Mouse (Mus musculus) heart, embryonic 13.5 days (tissue): ENCODE results near the gene Nkiras2. TPM values are rescaled to one million over a fixed set of nuclear protein-coding genes. Genes with fewer than 3 reads are reported as not detected.
A peak's percentile ranks its signal among the peaks of the same experiment; 100 is the strongest.
"Not testable (repeated sequence)": the region's sequence is repeated elsewhere in the genome, so short reads cannot be mapped to it uniquely, and the experiment has no call there.

Experiments
- ATAC-seq: fragments of 200-750 bp; cut with Nextera tagmentation; 2 replicates; pipeline ENCODE4 v1.8.0; 2017; ENCODE audit warnings: moderate TSS enrichment; ENCODE audit not compliant: insufficient number of reproducible peaks, low FRiP score, low TSS enrichment; ENCODE audit errors: extremely low read depth
- H3K27ac ChIP-seq: fragments of 300-500 bp; sonication (generic); replicated peaks from 2 replicates; pipeline ENCODE4 v1.5.1; 2015; ENCODE audit warnings: moderate library complexity, mild to moderate bottlenecking, inconsistent platforms
- H3K27me3 ChIP-seq: fragments of 300-500 bp; sonication (generic); replicated peaks from 2 replicates; pipeline ENCODE4 v1.6.1; 2015; ENCODE audit warnings: mild to moderate bottlenecking, inconsistent platforms
- H3K36me3 ChIP-seq: fragments of 300-500 bp; sonication (generic); 2 replicates; pipeline ENCODE4 v1.6.1; 2015; ENCODE audit warnings: mild to moderate bottlenecking, inconsistent platforms
- H3K4me1 ChIP-seq: fragments of 300-500 bp; sonication (generic); 2 replicates; pipeline ENCODE4 v1.6.1; 2015; ENCODE audit warnings: inconsistent platforms
- H3K4me2 ChIP-seq: fragments of 300-500 bp; sonication (generic); 2 replicates; pipeline ENCODE4 v1.6.1; 2015; ENCODE audit warnings: inconsistent platforms, mild to moderate bottlenecking, moderate library complexity
- H3K4me3 ChIP-seq: fragments of 300-500 bp; sonication (generic); 2 replicates; pipeline ENCODE4 v1.5.1; 2015; ENCODE audit warnings: moderate library complexity, mild to moderate bottlenecking, inconsistent platforms
- H3K9ac ChIP-seq: fragments of 300-500 bp; sonication (generic); 2 replicates; pipeline ENCODE4 v1.6.1; 2015; ENCODE audit warnings: inconsistent platforms, mild to moderate bottlenecking, moderate library complexity
- H3K9me3 ChIP-seq: fragments of 300-500 bp; sonication (generic); 2 replicates; pipeline ENCODE4 v1.6.1; 2016; ENCODE audit warnings: inconsistent platforms
- WGBS: fragments of 180-500 bp; shearing (Covaris S2); methylation state at CpG from one replicate; pipeline ENCODE4 v1.1.7; 2015; ENCODE audit warnings: mixed read lengths; 5-methylcytosine and 5-hydroxymethylcytosine counted together
- polyA plus RNA-seq: library from polyadenylated mRNA; unstranded; fragments of >200 nt; fragmentation: Nextera tagmentation; extraction: Ambion mirVana; gene quantifications from 2 replicates; pipeline ENCODE4 v1.2.1, GENCODE M21; 2015

Gene Nkiras2
- polyA plus RNA-seq, 1 experiment from 2014 or later = 67.3 TPM

DNA sequence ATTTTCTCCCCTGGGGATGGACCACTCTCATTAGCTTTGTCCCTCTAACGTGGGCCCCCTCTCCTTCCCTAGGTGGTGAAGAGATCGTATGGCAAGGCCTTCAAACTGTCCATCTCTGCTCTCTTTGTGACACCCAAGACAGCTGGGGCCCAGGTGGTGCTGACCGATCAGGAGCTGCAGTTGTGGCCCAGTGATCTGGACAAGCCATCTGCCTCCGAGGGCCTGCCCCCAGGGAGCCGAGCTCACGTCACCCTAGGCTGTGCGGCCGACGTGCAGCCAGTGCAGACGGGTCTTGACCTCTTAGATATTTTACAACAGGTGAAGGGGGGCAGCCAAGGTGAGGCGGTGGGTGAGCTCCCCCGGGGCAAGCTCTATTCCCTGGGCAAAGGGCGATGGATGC lies 38.8 kb upstream of the Nkiras2 start:
- Histone ChIP-seq H3K27me3 (no peaks in the 10 kb centered on the region), H3K27ac (no peak overlapping the region), H3K9ac (no peak overlapping the region), H3K4me3 (no peak overlapping the region), H3K4me1 (peaks cover 24% of the 10 kb centered on the region), H3K36me3 (peaks cover 74% of the 10 kb centered on the region), H3K4me2 (no peak overlapping the region), H3K9me3 (no peaks in the 10 kb centered on the region)
- 91% methylated on average over 13 of the region's 13 CpGs for WGBS
- ATAC-seq = no peak

GRCm38 (mm10) chr11:100581756-100582155 lies 37.3 kb upstream of the Nkiras2 start:
- WGBS = 51% methylated on average over 4 of the region's 4 CpGs
- ATAC-seq = no peak
- Histone ChIP-seq H3K27ac (peak overlapping the region; percentile 55), H3K4me1 (peaks cover 12% of the 10 kb centered on the region), H3K9me3 (no peaks in the 10 kb centered on the region), H3K36me3 (peaks cover 89% of the 10 kb centered on the region), H3K27me3 (no peaks in the 10 kb centered on the region), H3K9ac (peak overlapping the region; percentile 34; the same call in 1 of the 2 replicates), H3K4me3 (no peak overlapping the region), H3K4me2 (no peak overlapping the region)

DNA sequence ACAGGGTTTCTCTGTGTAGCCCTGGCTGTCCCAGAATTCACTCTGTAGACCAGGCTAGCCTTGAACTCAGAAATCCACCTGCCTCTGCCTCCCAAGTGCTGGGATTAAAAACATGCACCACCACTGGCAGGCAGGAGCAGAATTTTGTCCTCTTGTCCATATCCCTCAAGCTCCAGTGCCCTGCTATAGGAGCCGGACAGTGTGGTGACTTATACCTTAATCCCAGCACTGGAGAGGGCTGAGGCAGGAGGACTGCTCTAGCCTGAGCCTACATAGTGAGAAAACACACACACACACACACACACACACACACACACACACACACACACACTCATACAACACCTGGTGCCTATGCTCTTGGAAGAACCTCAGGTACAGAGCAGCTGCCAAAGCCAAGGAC lies 36.6 kb upstream of the Nkiras2 start:
- ATAC-seq, H3K27me3 ChIP-seq, H3K4me2 ChIP-seq, H3K4me3 ChIP-seq, H3K9ac ChIP-seq, H3K9me3 ChIP-seq: not testable (repeated sequence)
- WGBS = 83% methylated on average over 1 of the region's 1 CpGs
- peak overlapping the region; percentile 55 for H3K27ac ChIP-seq
- peaks cover 96% of the 10 kb centered on the region for H3K36me3 ChIP-seq
- peaks cover 12% of the 10 kb centered on the region for H3K4me1 ChIP-seq

- Histone ChIP-seq H3K9me3 (no peaks in the 10 kb centered on the region), H3K4me2 (no peak overlapping the region), H3K9ac (no peak overlapping the region), H3K4me3 (no peak overlapping the region), H3K4me1 (peaks cover 12% of the 10 kb centered on the region), H3K36me3 (peaks cover 100% of the 10 kb centered on the region), H3K27ac (no peak overlapping the region), H3K27me3 (no peaks in the 10 kb centered on the region)
- 95% methylated on average over 2 of the region's 2 CpGs for WGBS
- no peak for ATAC-seq
Measured at GRCm38 (mm10) chr11:100582836-100583235, 36.2 kb upstream of the Nkiras2 start.

GRCm38 (mm10) chr11:100584561-100584961 lies 34.5 kb upstream of the Nkiras2 start:
- Histone ChIP-seq H3K4me2 (no peak overlapping the region), H3K4me3 (no peak overlapping the region), H3K4me1 (peaks cover 12% of the 10 kb centered on the region), H3K9ac (no peak overlapping the region), H3K36me3 (peaks cover 100% of the 10 kb centered on the region), H3K9me3 (no peaks in the 10 kb centered on the region), H3K27me3 (no peaks in the 10 kb centered on the region), H3K27ac (no peak overlapping the region)
- ATAC-seq = no peak
- 85% methylated on average over 7 of the region's 7 CpGs for WGBS

- ATAC-seq = no peak
- Histone ChIP-seq H3K9ac (no peak overlapping the region), H3K36me3 (peaks cover 100% of the 10 kb centered on the region), H3K4me1 (peaks cover 12% of the 10 kb centered on the region), H3K4me2 (no peak overlapping the region), H3K9me3 (no peaks in the 10 kb centered on the region), H3K27me3 (no peaks in the 10 kb centered on the region), H3K4me3 (no peak overlapping the region), H3K27ac (no peak overlapping the region)
- WGBS = 82% methylated on average over 3 of the region's 3 CpGs
Measured at GRCm38 (mm10) chr11:100585148-100585547, 33.9 kb upstream of the Nkiras2 start.

- 86% methylated on average over 2 of the region's 2 CpGs for WGBS
- Histone ChIP-seq H3K4me3 (no peak overlapping the region), H3K27ac (no peak overlapping the region), H3K4me2 (no peak overlapping the region), H3K36me3 (peaks cover 100% of the 10 kb centered on the region), H3K27me3 (no peaks in the 10 kb centered on the region), H3K4me1 (no peaks in the 10 kb centered on the region), H3K9me3 (no peaks in the 10 kb centered on the region), H3K9ac (no peak overlapping the region)
- ATAC-seq = no peak
Measured at GRCm38 (mm10) chr11:100588462-100588861, 30.6 kb upstream of the Nkiras2 start.

GRCm38 (mm10) chr11:100592346-100593046 lies 26.5 kb upstream of the Nkiras2 start:
- no peak for ATAC-seq
- Histone ChIP-seq H3K9ac (no peak overlapping the region), H3K27me3 (no peaks in the 10 kb centered on the region), H3K4me1 (peaks cover 12% of the 10 kb centered on the region), H3K27ac (no peak overlapping the region), H3K9me3 (no peaks in the 10 kb centered on the region), H3K4me3 (no peak overlapping the region), H3K36me3 (peaks cover 100% of the 10 kb centered on the region), H3K4me2 (no peak overlapping the region)
- 92% methylated on average over 11 of the region's 11 CpGs for WGBS

DNA sequence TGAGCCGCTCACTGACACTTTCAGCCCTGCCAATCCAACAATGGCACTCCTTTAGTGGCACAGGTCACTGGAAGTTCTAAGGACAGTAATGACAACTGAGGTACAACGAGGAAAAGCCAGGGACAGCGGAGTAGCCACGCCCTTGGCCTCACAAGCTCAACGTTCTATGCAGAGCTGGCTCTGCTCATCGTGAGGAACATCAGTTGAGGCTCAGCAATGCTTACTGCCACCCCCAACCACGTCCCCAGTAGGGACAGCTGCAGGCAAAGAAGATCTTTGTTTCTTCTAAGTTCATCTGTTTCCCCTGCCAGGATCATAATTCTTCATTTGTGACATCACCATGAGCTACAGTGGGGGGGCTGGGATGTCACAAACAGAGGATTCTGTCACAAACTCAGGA lies 24.4 kb upstream of the Nkiras2 start:
- Histone ChIP-seq H3K4me2 (no peak overlapping the region), H3K27me3 (no peaks in the 10 kb centered on the region), H3K9me3 (no peaks in the 10 kb centered on the region), H3K9ac (no peak overlapping the region), H3K36me3 (peaks cover 100% of the 10 kb centered on the region), H3K27ac (no peak overlapping the region), H3K4me1 (peaks cover 12% of the 10 kb centered on the region), H3K4me3 (no peak overlapping the region)
- WGBS = 80% methylated on average over 7 of the region's 7 CpGs
- no peak for ATAC-seq

DNA sequence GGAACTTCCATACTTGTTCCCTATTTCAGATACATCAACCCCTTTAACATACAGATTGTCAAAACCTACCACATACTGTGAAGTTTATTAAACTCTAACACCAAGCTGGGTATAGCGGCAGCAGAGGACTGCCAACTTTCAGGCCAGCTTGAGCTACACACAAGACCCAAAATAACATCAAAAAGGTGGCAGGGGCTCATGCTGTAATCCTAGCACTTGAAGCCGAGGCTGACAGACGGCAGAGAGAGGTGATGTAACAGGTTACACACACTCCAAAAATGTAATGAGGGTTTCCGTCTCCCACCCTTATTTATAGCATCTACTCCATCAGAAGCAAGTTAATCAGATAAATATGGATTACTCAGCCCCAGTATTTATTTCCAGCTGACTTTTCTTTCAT lies 23.5 kb upstream of the Nkiras2 start:
- Histone ChIP-seq H3K4me2 (no peak overlapping the region), H3K27ac (peak overlapping the region; percentile 50), H3K4me3 (no peak overlapping the region), H3K27me3 (no peaks in the 10 kb centered on the region), H3K4me1 (peaks cover 12% of the 10 kb centered on the region), H3K9ac (0 out of 2 replicates have a peak overlapping the region, but pooled peaks have one; percentile 6), H3K36me3 (peaks cover 100% of the 10 kb centered on the region), H3K9me3 (no peaks in the 10 kb centered on the region)
- no peak for ATAC-seq
- 53% methylated on average over 4 of the region's 4 CpGs for WGBS

GRCm38 (mm10) chr11:100598074-100598473 lies 21.0 kb upstream of the Nkiras2 start:
- Histone ChIP-seq H3K9me3 (no peaks in the 10 kb centered on the region), H3K9ac (no peak overlapping the region), H3K4me2 (no peak overlapping the region), H3K36me3 (peaks cover 91% of the 10 kb centered on the region), H3K27me3 (no peaks in the 10 kb centered on the region), H3K27ac (no peak overlapping the region), H3K4me1 (peaks cover 15% of the 10 kb centered on the region), H3K4me3 (no peak overlapping the region)
- WGBS = 91% methylated on average over 4 of the region's 4 CpGs
- ATAC-seq = no peak

GRCm38 (mm10) chr11:100601372-100601771 lies 17.7 kb upstream of the Nkiras2 start:
- no peak overlapping the region for H3K4me3 ChIP-seq
- no peak for ATAC-seq
- 91% methylated on average over 3 of the region's 3 CpGs for WGBS
- H3K9ac ChIP-seq = no peak overlapping the region
- H3K36me3 ChIP-seq = peaks cover 58% of the 10 kb centered on the region
- peaks cover 28% of the 10 kb centered on the region for H3K4me1 ChIP-seq
- H3K4me2 ChIP-seq = no peak overlapping the region
- H3K27ac ChIP-seq = no peak overlapping the region
- H3K9me3 ChIP-seq = no peaks in the 10 kb centered on the region
- H3K27me3 ChIP-seq = no peaks in the 10 kb centered on the region
